Mouse (Mus musculus) lung, postnatal 0 days (tissue): ENCODE results near the gene Cdkn1c.

ENCODE experiments used
- CTCF ChIP-seq: IDR thresholded peaks from 2 replicates; pipeline ENCODE4 v1.5.1; 2016; ENCODE audit warnings: antibody characterized with exemption, mild to moderate bottlenecking
- EP300 ChIP-seq: IDR thresholded peaks from 2 replicates; pipeline ENCODE4 v1.6.1; 2016; ENCODE audit warnings: antibody characterized with exemption, mild to moderate bottlenecking, control low read depth

- TF ChIP-seq CTCF, result no peak
- TF ChIP-seq EP300, result no peak
These were observed 32.8 kb upstream of the Cdkn1c start for GRCm38 (mm10) chr7:143493616-143494126.
